Mouse (Mus musculus): ENCODE measurements around the gene Plekho2. TPM values are rescaled to one million over a fixed set of nuclear protein-coding genes. Genes with fewer than 3 reads are reported as not detected.

The Plekho2 gene
- total and polyA plus RNA-seq, 3 experiments = 7.6 to 12.9 TPM; not detected in 1

- no peaks in the 10 kb centered on the region for H3K9me3 ChIP-seq (replicated peaks; ENCODE audit: insufficient read depth, low read length)
- peaks cover 0 to 8% of the 10 kb centered on the region in 2 experiments; a peak in 1 of 4 replicates for H3K4me1 ChIP-seq (ENCODE audit: control insufficient read depth in 1 of 2, insufficient read depth in 2 of 2, low read length in 2 of 2)
- no peak overlapping the region for H3K9ac ChIP-seq (ENCODE audit: control insufficient read depth, low read depth, low read length, poor library complexity, severe bottlenecking)
- no peak for DNase-seq (ENCODE audit: low read depth, low spot score)
- peaks cover 5% of the 10 kb centered on the region in 2 experiments; a peak in 3 of 4 replicates for H3K36me3 ChIP-seq (ENCODE audit: control insufficient read depth in 1 of 2, insufficient read depth in 2 of 2, low read length in 2 of 2)
- TF ChIP-seq ETS1 (IDR thresholded peaks at IDR 0.05; ENCODE audit: low read depth, low read length) = no peak
- no peak for TF ChIP-seq POLR2A (IDR thresholded peaks at IDR 0.05; ENCODE audit: control insufficient read depth in 1 of 2, insufficient read depth in 1 of 2, low read depth in 1 of 2, low read length in 2 of 2, poor library complexity in 1 of 2)
- TF ChIP-seq USF2 (IDR thresholded peaks at IDR 0.05; ENCODE audit: borderline replicate concordance in 1 of 2, insufficient read depth in 1 of 2, low read depth in 1 of 2, low read length in 2 of 2) = no peak
- no peak for TF ChIP-seq CHD2 (IDR thresholded peaks at IDR 0.05; ENCODE audit: low read length)
- no peak for TF ChIP-seq KAT2A (conservative IDR thresholded peaks at IDR 0.05; ENCODE audit: low read depth, low read length)
- no peak for TF ChIP-seq ZKSCAN1 (IDR thresholded peaks at IDR 0.05; ENCODE audit: low read depth, low read length)
- H3K79me2 ChIP-seq (ENCODE audit: control insufficient read depth, insufficient read depth, low read length, poor library complexity) = peaks cover 7% of the 10 kb centered on the region
- no peak overlapping the region for H3K4me3 ChIP-seq (ENCODE audit: control insufficient read depth in 1 of 2, insufficient read depth in 1 of 2, low read depth in 2 of 2, low read length in 2 of 2)
- no peaks in the 10 kb centered on the region for H3K27me3 ChIP-seq (ENCODE audit: control insufficient read depth in 1 of 2, insufficient read depth in 2 of 2, low read length in 2 of 2)
- H3K27ac ChIP-seq (ENCODE audit: control insufficient read depth, low read depth, low read length) = no peak overlapping the region
Observed at GRCm38 (mm10) chr9:65593596-65593995, 13.8 kb upstream of the Plekho2 start.

DNA sequence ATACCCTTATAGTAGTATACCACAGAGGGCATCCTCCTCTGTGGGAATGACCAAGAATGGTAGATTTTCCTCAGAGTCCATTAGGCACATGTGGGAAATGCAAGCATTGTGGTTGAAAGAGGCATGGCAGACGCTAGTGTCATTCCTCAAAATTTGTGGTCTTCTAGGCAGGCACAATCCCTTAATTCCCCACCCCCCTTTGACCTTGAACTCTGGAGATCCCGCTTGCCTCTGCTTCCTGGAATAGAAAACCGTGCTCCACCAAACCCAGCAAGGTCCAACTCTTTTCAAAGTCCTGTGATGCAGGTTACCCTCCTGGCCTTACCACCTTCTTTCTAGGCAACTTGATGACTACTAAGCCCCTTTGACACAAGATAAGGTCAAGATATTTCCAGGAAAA is 12.9 kb upstream of the Plekho2 start:
- Histone ChIP-seq H3K4me3 (ENCODE audit: control insufficient read depth in 1 of 2, insufficient read depth in 1 of 2, low read depth in 2 of 2, low read length in 2 of 2) (no peak overlapping the region), H3K36me3 (ENCODE audit: control insufficient read depth in 1 of 2, insufficient read depth in 2 of 2, low read length in 2 of 2) (peaks cover 5% of the 10 kb centered on the region in 2 experiments; a peak in 3 of 4 replicates), H3K9me3 (replicated peaks; ENCODE audit: insufficient read depth, low read length) (no peaks in the 10 kb centered on the region), H3K79me2 (ENCODE audit: control insufficient read depth, insufficient read depth, low read length, poor library complexity) (peaks cover 16% of the 10 kb centered on the region), H3K27ac (ENCODE audit: control insufficient read depth, low read depth, low read length) (no peak overlapping the region), H3K27me3 (ENCODE audit: control insufficient read depth in 1 of 2, insufficient read depth in 2 of 2, low read length in 2 of 2) (no peaks in the 10 kb centered on the region), H3K9ac (ENCODE audit: control insufficient read depth, low read depth, low read length, poor library complexity, severe bottlenecking) (no peak overlapping the region), H3K4me1 (ENCODE audit: control insufficient read depth in 1 of 2, insufficient read depth in 2 of 2, low read length in 2 of 2) (peaks cover 0 to 8% of the 10 kb centered on the region in 2 experiments; a peak in 1 of 4 replicates)
- DNase-seq (ENCODE audit: low read depth, low spot score) = no peak
- TF ChIP-seq MAFK (IDR thresholded peaks at IDR 0.05; ENCODE audit: borderline replicate concordance, low read depth, low read length) (no peak), POLR2A (IDR thresholded peaks at IDR 0.05; ENCODE audit: control insufficient read depth in 1 of 2, insufficient read depth in 1 of 2, low read depth in 1 of 2, low read length in 2 of 2, poor library complexity in 1 of 2) (no peak), GATA1 (IDR thresholded peaks at IDR 0.05; ENCODE audit: low read depth, low read length) (no peak), HCFC1 (IDR thresholded peaks at IDR 0.05; ENCODE audit: low read depth, low read length) (no peak), CTCF (IDR thresholded peaks at IDR 0.05 in 2 of 3, conservative IDR thresholded peaks at IDR 0.05 in 1 of 3; ENCODE audit: control insufficient read depth in 1 of 3, insufficient read depth in 1 of 3, low read depth in 2 of 3, low read length in 3 of 3, poor library complexity in 1 of 3, severe bottlenecking in 1 of 3) (no peak), MXI1 (IDR thresholded peaks at IDR 0.05; ENCODE audit: low read depth, low read length) (no peak), KAT2A (conservative IDR thresholded peaks at IDR 0.05; ENCODE audit: low read depth, low read length) (no peak), RAD21 (IDR thresholded peaks at IDR 0.05; ENCODE audit: low read depth, low read length) (no peak), ZMIZ1 (IDR thresholded peaks at IDR 0.05; ENCODE audit: low read depth, low read length) (no peak), EP300 (IDR thresholded peaks at IDR 0.05; ENCODE audit: low read depth in 1 of 2, low read length in 2 of 2) (no peak), MYB (IDR thresholded peaks at IDR 0.05; ENCODE audit: low read depth, low read length) (no peak), USF2 (IDR thresholded peaks at IDR 0.05; ENCODE audit: borderline replicate concordance in 1 of 2, insufficient read depth in 1 of 2, low read depth in 1 of 2, low read length in 2 of 2) (no peak), MAZ (IDR thresholded peaks at IDR 0.05; ENCODE audit: low read depth, low read length) (no peak), E2F4 (IDR thresholded peaks at IDR 0.05; ENCODE audit: borderline replicate concordance, low read depth, low read length) (no peak), SIN3A (IDR thresholded peaks at IDR 0.05; ENCODE audit: low read length) (no peak)

All from MEL (cell line).